Mouse (Mus musculus) lung, embryonic 16.5 days (tissue): ENCODE measurements around the gene Sema5a. TPM values are rescaled to one million over a fixed set of nuclear protein-coding genes. Genes with fewer than 3 reads are reported as not detected.

ENCODE experiments used
- ATAC-seq: fragments of 200-750 bp; cut with Nextera tagmentation; 2 replicates; pipeline ENCODE4 v1.8.0; 2017; ENCODE audit warnings: low read depth, mild to moderate bottlenecking, moderate library complexity
- H3K27ac ChIP-seq: fragments of 300-500 bp; sonication (generic); 2 replicates; pipeline ENCODE4 v1.5.1; 2014; ENCODE audit warnings: mild to moderate bottlenecking, control low read depth, low read length
- H3K27me3 ChIP-seq: fragments of 300-500 bp; sonication (generic); 2 replicates; pipeline ENCODE4 v1.6.1; 2014; ENCODE audit warnings: low read depth, low read length, mixed read lengths; ENCODE audit not compliant: control insufficient read depth, insufficient read depth
- H3K36me3 ChIP-seq: fragments of 300-500 bp; sonication (generic); 2 replicates; pipeline ENCODE4 v1.6.1; 2014; ENCODE audit warnings: low read length; ENCODE audit not compliant: control insufficient read depth, insufficient read depth
- H3K4me1 ChIP-seq: fragments of 300-500 bp; sonication (generic); replicated peaks from 2 replicates; pipeline ENCODE4 v1.6.1; 2014; ENCODE audit warnings: low read length, mixed read lengths; ENCODE audit not compliant: control insufficient read depth, insufficient read depth
- H3K4me2 ChIP-seq: fragments of 300-500 bp; sonication (generic); 2 replicates; pipeline ENCODE4 v1.6.1; 2014; ENCODE audit warnings: low read depth, low read length, control low read depth
- H3K4me3 ChIP-seq: fragments of 300-500 bp; sonication (generic); 2 replicates; pipeline ENCODE4 v1.5.1; 2014; ENCODE audit warnings: mild to moderate bottlenecking, low read length, control low read depth
- H3K9ac ChIP-seq: fragments of 300-500 bp; sonication (generic); 2 replicates; pipeline ENCODE4 v1.6.1; 2014; ENCODE audit warnings: low read length, control low read depth
- H3K9me3 ChIP-seq: fragments of 300-500 bp; sonication (generic); 2 replicates; pipeline ENCODE4 v1.6.1; 2016; ENCODE audit warnings: low read length; ENCODE audit not compliant: control insufficient read depth
- WGBS: fragments of 180-500 bp; shearing (Covaris S2); extraction: QIAGEN DNeasy Blood & Tissue Kit; methylation state at CpG from one replicate; pipeline ENCODE4 v1.1.7; 2014; 5-methylcytosine and 5-hydroxymethylcytosine counted together
- polyA plus RNA-seq: library from polyadenylated mRNA; unstranded; fragments of >200 nt; fragmentation: Nextera tagmentation; extraction: Ambion mirVana; gene quantifications from 2 replicates; pipeline ENCODE4 v1.2.1, GENCODE M21; 2015

Sema5a gene
- polyA plus RNA-seq, 1 experiment from 2014 or later = 14.0 TPM

GRCm38 (mm10) chr15:32538092-32538491 is 293.5 kb downstream of the Sema5a start:
- WGBS = 83% methylated on average over 3 of the region's 3 CpGs
- H3K4me1 ChIP-seq = peaks cover 4% of the 10 kb centered on the region; the same call in 1 of the 2 replicates
- no peak overlapping the region for H3K4me2 ChIP-seq
- no peak overlapping the region for H3K4me3 ChIP-seq
- H3K27ac ChIP-seq = no peak overlapping the region
- no peak overlapping the region for H3K9ac ChIP-seq
- H3K27me3 ChIP-seq = no peaks in the 10 kb centered on the region
- no peak for ATAC-seq
- H3K9me3 ChIP-seq = no peaks in the 10 kb centered on the region
- no peaks in the 10 kb centered on the region for H3K36me3 ChIP-seq

- H3K27ac ChIP-seq = no peak overlapping the region
- H3K9me3 ChIP-seq = no peaks in the 10 kb centered on the region
- no peaks in the 10 kb centered on the region for H3K36me3 ChIP-seq
- ATAC-seq = no peak
- H3K4me3 ChIP-seq = no peak overlapping the region
- no peak overlapping the region for H3K4me2 ChIP-seq
- WGBS = 62% methylated on average over 1 of the region's 1 CpGs
- H3K4me1 ChIP-seq = no peaks in the 10 kb centered on the region
- H3K9ac ChIP-seq = no peak overlapping the region
- H3K27me3 ChIP-seq = no peaks in the 10 kb centered on the region
Observed at GRCm38 (mm10) chr15:32542746-32543145, 298.1 kb downstream of the Sema5a start.

GRCm38 (mm10) chr15:32543181-32543580 is 298.6 kb downstream of the Sema5a start:
- Histone ChIP-seq H3K4me3 (no peak overlapping the region), H3K27ac (no peak overlapping the region), H3K27me3 (no peaks in the 10 kb centered on the region), H3K9ac (no peak overlapping the region), H3K4me2 (no peak overlapping the region), H3K36me3 (no peaks in the 10 kb centered on the region), H3K9me3 (no peaks in the 10 kb centered on the region), H3K4me1 (no peaks in the 10 kb centered on the region)
- ATAC-seq = no peak
- 87% methylated on average over 3 of the region's 3 CpGs for WGBS

- no peaks in the 10 kb centered on the region for H3K4me1 ChIP-seq
- ATAC-seq = no peak
- H3K4me2 ChIP-seq = no peak overlapping the region
- no peaks in the 10 kb centered on the region for H3K36me3 ChIP-seq
- H3K9ac ChIP-seq = no peak overlapping the region
- no peaks in the 10 kb centered on the region for H3K27me3 ChIP-seq
- H3K9me3 ChIP-seq = no peaks in the 10 kb centered on the region
- 70% methylated on average over 3 of the region's 3 CpGs for WGBS
- no peak overlapping the region for H3K27ac ChIP-seq
- no peak overlapping the region for H3K4me3 ChIP-seq
Observed at GRCm38 (mm10) chr15:32545455-32545854, 300.8 kb downstream of the Sema5a start.

GRCm38 (mm10) chr15:32546746-32547145 is 302.1 kb downstream of the Sema5a start:
- no peaks in the 10 kb centered on the region for H3K9me3 ChIP-seq
- no peak overlapping the region for H3K9ac ChIP-seq
- H3K4me2 ChIP-seq = no peak overlapping the region
- no peak overlapping the region for H3K4me3 ChIP-seq
- no peaks in the 10 kb centered on the region for H3K4me1 ChIP-seq
- H3K27ac ChIP-seq = no peak overlapping the region
- ATAC-seq = no peak
- no peaks in the 10 kb centered on the region for H3K27me3 ChIP-seq
- WGBS = 81% methylated on average over 7 of the region's 7 CpGs
- no peaks in the 10 kb centered on the region for H3K36me3 ChIP-seq

GRCm38 (mm10) chr15:32558925-32559324 is 314.3 kb downstream of the Sema5a start:
- no peak overlapping the region for H3K4me3 ChIP-seq
- H3K9ac ChIP-seq = no peak overlapping the region
- no peak overlapping the region for H3K27ac ChIP-seq
- no peak overlapping the region for H3K4me2 ChIP-seq
- ATAC-seq = no peak
- H3K9me3 ChIP-seq = no peaks in the 10 kb centered on the region
- no peaks in the 10 kb centered on the region; the same call in 1 of the 2 replicates for H3K4me1 ChIP-seq
- H3K36me3 ChIP-seq = no peaks in the 10 kb centered on the region
- H3K27me3 ChIP-seq = no peaks in the 10 kb centered on the region
- 81% methylated on average over 2 of the region's 2 CpGs for WGBS

GRCm38 (mm10) chr15:32562600-32562999 is 318.0 kb downstream of the Sema5a start:
- Histone ChIP-seq H3K9me3 (no peaks in the 10 kb centered on the region), H3K4me1 (no peaks in the 10 kb centered on the region; the same call in 1 of the 2 replicates), H3K36me3 (no peaks in the 10 kb centered on the region), H3K27me3 (no peaks in the 10 kb centered on the region), H3K4me3 (no peak overlapping the region), H3K4me2 (no peak overlapping the region), H3K27ac (peak overlapping the region; percentile 55; the same call in 1 of the 2 replicates), H3K9ac (no peak overlapping the region)
- ATAC-seq = peak; percentile 64; the same call in 1 of the 2 replicates
- 50% methylated on average over 6 of the region's 6 CpGs for WGBS

- no peak overlapping the region for H3K4me2 ChIP-seq
- no peak for ATAC-seq
- H3K27ac ChIP-seq = no peak overlapping the region
- H3K36me3 ChIP-seq = no peaks in the 10 kb centered on the region
- H3K4me3 ChIP-seq = no peak overlapping the region
- H3K9me3 ChIP-seq = no peaks in the 10 kb centered on the region
- H3K27me3 ChIP-seq = no peaks in the 10 kb centered on the region
- H3K4me1 ChIP-seq = no peaks in the 10 kb centered on the region
- no peak overlapping the region for H3K9ac ChIP-seq
- 95% methylated on average over 3 of the region's 3 CpGs for WGBS
Observed at GRCm38 (mm10) chr15:32568181-32568857, 323.7 kb downstream of the Sema5a start.

- no peak for ATAC-seq
- H3K4me2 ChIP-seq = no peak overlapping the region
- no peaks in the 10 kb centered on the region for H3K36me3 ChIP-seq
- H3K9me3 ChIP-seq = no peaks in the 10 kb centered on the region
- no peaks in the 10 kb centered on the region for H3K4me1 ChIP-seq
- no peak overlapping the region for H3K9ac ChIP-seq
- H3K27ac ChIP-seq = no peak overlapping the region
- 73% methylated on average over 6 of the region's 6 CpGs for WGBS
- no peak overlapping the region for H3K4me3 ChIP-seq
- no peaks in the 10 kb centered on the region for H3K27me3 ChIP-seq
Observed at GRCm38 (mm10) chr15:32568858-32569387, 324.3 kb downstream of the Sema5a start.
